19 mouse cellular contexts compared by ENCODE assay signal in the genomic region with DNA sequence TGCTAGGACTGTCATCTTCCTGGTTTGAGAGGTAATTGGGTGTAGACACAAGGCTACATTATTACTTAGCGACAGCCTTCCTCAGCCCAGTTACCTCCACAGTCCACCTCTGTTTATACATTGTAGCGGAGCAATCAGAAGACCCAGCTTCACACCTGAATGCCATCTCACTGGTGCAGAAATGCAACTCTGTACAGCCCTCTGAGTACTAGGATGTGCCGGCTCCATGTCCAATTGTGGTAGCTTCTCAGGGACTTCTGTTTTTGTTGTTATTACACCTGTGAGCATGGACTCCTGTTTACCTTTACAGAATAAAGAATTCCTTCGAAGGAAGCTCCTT. TPM values are rescaled to one million over a fixed set of nuclear protein-coding genes. Genes with fewer than 3 reads are reported as not detected.
DNase-seq lines count a peak whose midpoint lies in the region; ATAC-seq lines count a peak whose summit lies in the region.
"Had no signal": no experiment of that assay in that cellular context is flagged by ENCODE, and none has a peak within 500 bp of the region (broad histone marks: within the 10 kb centered on the region; RNA-seq: fewer than 3 reads in every experiment).

No protein-coding gene starts in this region.

- peaks cover 99% of the 10 kb centered on the region for H3K4me1 ChIP-seq in liver, embryonic 12.5 days
- H3K4me1 ChIP-seq in liver, embryonic 16.5 days (ENCODE audit: control insufficient read depth, low read depth, low read length) = peaks cover 88% of the 10 kb centered on the region
- peaks cover 15% of the 10 kb centered on the region for H3K4me1 ChIP-seq in embryonic facial prominence, embryonic 10.5 days
- H3K4me1 ChIP-seq: forebrain, embryonic 12.5 days had no signal

- H3K27ac ChIP-seq in liver, embryonic 12.5 days = peak overlapping the region; percentile 80
- peak overlapping the region; percentile 84 for H3K27ac ChIP-seq in liver, embryonic 16.5 days (ENCODE audit: low read length)
- H3K27ac ChIP-seq in embryonic facial prominence, embryonic 10.5 days (replicated peaks) = no peak overlapping the region
- H3K27ac ChIP-seq: embryonic facial prominence, embryonic 12.5 days; forebrain, embryonic 12.5 days; heart, embryonic 13.5 days; hindbrain, embryonic 15.5 days had no signal

- peaks cover 66% of the 10 kb centered on the region for H3K36me3 ChIP-seq in liver, embryonic 12.5 days
- peaks cover 7% of the 10 kb centered on the region; the same call in 1 of the 2 replicates for H3K36me3 ChIP-seq in liver, embryonic 16.5 days (ENCODE audit: control insufficient read depth, insufficient read depth)
- no peaks in the 10 kb centered on the region for H3K36me3 ChIP-seq in embryonic facial prominence, embryonic 10.5 days (replicated peaks)
- H3K36me3 ChIP-seq: forebrain, embryonic 12.5 days; hindbrain, embryonic 15.5 days had no signal

- no peak for ATAC-seq in liver, embryonic 12.5 days
- no peak for ATAC-seq in liver, embryonic 16.5 days (ENCODE audit: low read depth)
- no peak for ATAC-seq in frontal cortex, adult (ENCODE audit: low TSS enrichment)
- ATAC-seq: forebrain, postnatal 0 days had no signal

- no peak overlapping the region for H3K4me3 ChIP-seq in liver, embryonic 12.5 days
- no peak overlapping the region for H3K4me3 ChIP-seq in liver, embryonic 16.5 days (ENCODE audit: low read depth, low read length)
- H3K4me3 ChIP-seq in embryonic facial prominence, embryonic 10.5 days = no peak overlapping the region
- H3K4me3 ChIP-seq: embryonic facial prominence, embryonic 12.5 days; forebrain, embryonic 12.5 days; heart, embryonic 13.5 days; hindbrain, embryonic 15.5 days had no signal

- no peaks in the 10 kb centered on the region for H3K9me3 ChIP-seq in liver, embryonic 12.5 days (replicated peaks)
- no peaks in the 10 kb centered on the region for H3K9me3 ChIP-seq in liver, embryonic 16.5 days (replicated peaks; ENCODE audit: control insufficient read depth, low read length)
- no peaks in the 10 kb centered on the region for H3K9me3 ChIP-seq in embryonic facial prominence, embryonic 10.5 days
- H3K9me3 ChIP-seq: embryonic facial prominence, embryonic 12.5 days; forebrain, embryonic 12.5 days; heart, embryonic 13.5 days; hindbrain, embryonic 15.5 days had no signal

- peak; percentile 1 for DNase-seq in thymus, postnatal 4 days
- DNase-seq in thymus, postnatal 10 days (ENCODE audit: low spot score in 2 of 2) = no peak
- no peak for DNase-seq in embryonic facial prominence, embryonic 10.5 days (ENCODE audit: low spot score)
- no peak for DNase-seq in layer of hippocampus, postnatal 14 days (ENCODE audit: low spot score in 2 of 2)
- DNase-seq: adrenal gland, adult 8-10 months; adrenal gland, postnatal 36 days; cerebellum, adult 11 months; cerebellum, adult 8-10 months; cerebellum, postnatal 14 days; embryo, embryonic 11 days; forebrain, postnatal 0 days; gastrocnemius, postnatal 36 days had no signal

- no peak overlapping the region for H3K4me2 ChIP-seq in liver, embryonic 12.5 days
- H3K4me2 ChIP-seq in liver, embryonic 16.5 days (ENCODE audit: low read depth, low read length) = no peak overlapping the region
- H3K4me2 ChIP-seq: embryonic facial prominence, embryonic 12.5 days; forebrain, embryonic 12.5 days; heart, embryonic 13.5 days; hindbrain, embryonic 15.5 days had no signal

- WGBS in liver, embryonic 12.5 days (ENCODE audit: insufficient replicate concordance) = 89% methylated on average over 4 of the region's 4 CpGs
- 88% methylated on average over 4 of the region's 4 CpGs for WGBS in liver, embryonic 16.5 days (ENCODE audit: insufficient replicate concordance)
- WGBS in embryonic facial prominence, embryonic 10.5 days = 88% methylated on average over 4 of the region's 4 CpGs

- no peak overlapping the region for H3K9ac ChIP-seq in liver, embryonic 12.5 days
- no peak overlapping the region for H3K9ac ChIP-seq in liver, embryonic 16.5 days (ENCODE audit: low read depth, low read length)
- H3K9ac ChIP-seq: embryonic facial prominence, embryonic 12.5 days; forebrain, embryonic 12.5 days; forebrain, postnatal 0 days; heart, embryonic 13.5 days; hindbrain, embryonic 15.5 days had no signal

- H3K27me3 ChIP-seq in liver, embryonic 12.5 days (replicated peaks) = no peaks in the 10 kb centered on the region
- no peaks in the 10 kb centered on the region for H3K27me3 ChIP-seq in liver, embryonic 16.5 days (ENCODE audit: control insufficient read depth, insufficient read depth, low read depth, low read length)
- no peaks in the 10 kb centered on the region for H3K27me3 ChIP-seq in embryonic facial prominence, embryonic 10.5 days (replicated peaks; ENCODE audit: low read depth, poor library complexity, severe bottlenecking)
- H3K27me3 ChIP-seq: embryonic facial prominence, embryonic 12.5 days; forebrain, embryonic 12.5 days; heart, embryonic 13.5 days; hindbrain, embryonic 15.5 days had no signal

RNA-seq across cellular contexts. Expression of a gene that starts 7.3 kb away (rescaled TPM):
- 11.0 and 12.2 TPM in 2 replicates for polyA plus RNA-seq in liver, embryonic 12.5 days (2016; fragmentation: Nextera tagmentation; extraction: Ambion mirVana)
- polyA plus RNA-seq in liver, embryonic 16.5 days (2015; fragmentation: Nextera tagmentation; extraction: Ambion mirVana) = 8.0 and 8.3 TPM in 2 replicates
- polyA plus RNA-seq in embryonic facial prominence, embryonic 10.5 days (2016; fragmentation: Nextera tagmentation; extraction: Ambion mirVana) = 8.3 and 8.8 TPM in 2 replicates
- total RNA-seq in layer of hippocampus, postnatal 14 days (2021) = 10 to 100 TPM in 1 of 2 experiments, 1 to 10 TPM in 1; 8.8 to 13.6 TPM
